Mouse (Mus musculus) liver, adult (tissue): Measurements from ENCODE around the gene Otud1.

Source experiments
- GATA4 ChIP-seq: IDR thresholded peaks from 2 replicates; pipeline ENCODE4 v1.6.1; 2014; ENCODE audit warnings: mild to moderate bottlenecking, low read length; ENCODE audit not compliant: insufficient replicate concordance

Gene Otud1

GRCm38 (mm10) chr2:19663146-19663848 is 5.7 kb downstream of the Otud1 start:
- TF ChIP-seq GATA4: no peak

GRCm38 (mm10) chr2:19664147-19664546 is 6.6 kb downstream of the Otud1 start:
- TF ChIP-seq GATA4: no peak

- TF ChIP-seq GATA4: no peak
Observed at GRCm38 (mm10) chr2:19664555-19665475, 7.3 kb downstream of the Otud1 start.

- TF ChIP-seq GATA4: no peak
Observed at GRCm38 (mm10) chr2:19665841-19666240, 8.3 kb downstream of the Otud1 start.

- no peak for TF ChIP-seq GATA4
Observed at GRCm38 (mm10) chr2:19670851-19671688, 13.5 kb downstream of the Otud1 start.

GRCm38 (mm10) chr2:19682997-19683396 is 25.4 kb downstream of the Otud1 start:
- TF ChIP-seq GATA4: no peak

GRCm38 (mm10) chr2:19685489-19686147 is 28.1 kb downstream of the Otud1 start:
- TF ChIP-seq GATA4: no peak

- peak; percentile 84; the same call in 1 of the 2 replicates for TF ChIP-seq GATA4
Observed at GRCm38 (mm10) chr2:19690094-19690493, 32.5 kb downstream of the Otud1 start.

- no peak for TF ChIP-seq GATA4
Observed at GRCm38 (mm10) chr2:19699573-19700295, 42.2 kb downstream of the Otud1 start.

GRCm38 (mm10) chr2:19701386-19701785 is 43.8 kb downstream of the Otud1 start:
- TF ChIP-seq GATA4: no peak

GRCm38 (mm10) chr2:19703020-19703613 is 45.6 kb downstream of the Otud1 start:
- TF ChIP-seq GATA4: no peak

GRCm38 (mm10) chr2:19703670-19704069 is 46.1 kb downstream of the Otud1 start:
- TF ChIP-seq GATA4: no peak

GRCm38 (mm10) chr2:19704272-19704671 is 46.7 kb downstream of the Otud1 start:
- no peak for TF ChIP-seq GATA4

- no peak for TF ChIP-seq GATA4
Observed at GRCm38 (mm10) chr2:19706886-19707285, 49.3 kb downstream of the Otud1 start.
